Mouse (Mus musculus): ENCODE measurements around the gene Psmc1. TPM values are rescaled to one million over a fixed set of nuclear protein-coding genes. Genes with fewer than 3 reads are reported as not detected.

The Psmc1 gene
- polyA plus RNA-seq, 2 experiments, result 66.9 to 148 TPM

DNA sequence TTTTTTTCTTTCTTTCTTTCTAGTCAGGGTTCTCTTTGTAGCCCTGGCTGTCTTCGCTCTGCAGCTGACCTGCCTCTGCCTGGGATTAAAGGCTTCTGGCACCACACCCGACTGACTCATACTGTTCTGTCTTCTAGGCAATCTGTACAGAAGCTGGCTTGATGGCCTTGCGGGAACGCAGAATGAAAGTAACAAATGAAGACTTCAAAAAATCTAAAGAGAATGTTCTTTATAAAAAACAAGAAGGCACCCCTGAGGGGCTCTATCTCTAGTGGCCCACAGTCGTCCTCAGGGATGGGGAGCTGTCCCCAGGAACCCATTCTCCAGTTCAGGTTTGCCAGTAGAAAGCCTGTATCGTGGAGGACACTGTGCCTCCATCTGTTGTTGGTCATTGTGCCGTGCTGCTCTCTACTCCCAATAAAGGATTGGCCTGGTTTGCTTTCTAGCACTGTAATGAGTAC is 13.0 kb downstream of the Psmc1 start:
- DNase-seq (ENCODE audit: low read depth in 3 of 3, low spot score in 3 of 3), result no peak
- no peak for ATAC-seq (ENCODE audit: insufficient read depth)
- H3K36me3 ChIP-seq (replicated peaks; ENCODE audit: control insufficient read depth, insufficient read depth, low read depth), result peaks cover 75% of the 10 kb centered on the region

DNA sequence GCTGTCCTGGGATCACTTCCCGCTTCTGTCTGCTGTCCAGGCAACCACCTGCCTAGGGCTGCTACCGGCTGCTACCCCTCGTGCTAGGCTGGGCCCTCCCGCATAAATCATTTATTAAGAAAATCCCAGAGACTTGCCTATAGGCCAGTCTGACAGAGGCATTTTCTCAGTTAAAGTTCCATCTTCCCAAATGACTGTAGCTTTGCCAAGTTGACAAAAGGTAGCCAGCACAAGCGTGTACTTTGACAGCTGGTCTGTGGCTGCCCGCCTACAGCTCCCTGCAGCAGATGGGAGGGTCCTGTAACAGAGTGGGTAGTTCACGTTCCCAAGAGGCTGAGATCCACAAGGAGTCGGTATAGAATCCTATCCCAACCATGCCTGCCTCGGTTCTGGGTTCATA is 13.5 kb downstream of the Psmc1 start:
- no peak overlapping the region for H3K4me3 ChIP-seq (ENCODE audit: insufficient read depth in 1 of 2, low read depth in 2 of 2, low read length in 2 of 2)
- H3K4me1 ChIP-seq (replicated peaks; ENCODE audit: control insufficient read depth in 2 of 2, insufficient read depth in 2 of 2, low read length in 1 of 2), result no peaks in the 10 kb centered on the region
- no peaks in the 10 kb centered on the region for H3K27me3 ChIP-seq (ENCODE audit: control insufficient read depth, insufficient read depth, low read length)
- H3K27ac ChIP-seq, result no peak overlapping the region
- TF ChIP-seq EP300 (IDR thresholded peaks at IDR 0.05; ENCODE audit: low read depth) (no peak), CTCF (IDR thresholded peaks at IDR 0.05; ENCODE audit: low read depth) (no peak)
- peaks cover 69% of the 10 kb centered on the region for H3K36me3 ChIP-seq (replicated peaks; ENCODE audit: control insufficient read depth, insufficient read depth, low read depth)
- no peak overlapping the region for H3K4me2 ChIP-seq (ENCODE audit: low read depth)
- no peak for DNase-seq (ENCODE audit: low read depth in 3 of 3, low spot score in 3 of 3)
- ATAC-seq (ENCODE audit: insufficient read depth), result no peak
- 84% methylated on average over 9 of the region's 9 CpGs for WGBS (ENCODE audit: insufficient replicate concordance)
- no peaks in the 10 kb centered on the region for H3K9me3 ChIP-seq (ENCODE audit: control insufficient read depth, low read length)
- no peak overlapping the region for H3K9ac ChIP-seq (replicated peaks)

More for the DNA sequence above, 13.0 kb downstream of the Psmc1 start:
- Histone ChIP-seq H3K27ac (no peak overlapping the region), H3K9me3 (ENCODE audit: control insufficient read depth, low read length) (no peaks in the 10 kb centered on the region), H3K9ac (replicated peaks) (no peak overlapping the region), H3K4me3 (ENCODE audit: insufficient read depth in 1 of 2, low read depth in 2 of 2, low read length in 2 of 2) (no peak overlapping the region), H3K4me1 (replicated peaks; ENCODE audit: control insufficient read depth in 2 of 2, insufficient read depth in 2 of 2, low read length in 1 of 2) (no peaks in the 10 kb centered on the region), H3K27me3 (ENCODE audit: control insufficient read depth, insufficient read depth, low read length) (no peaks in the 10 kb centered on the region), H3K4me2 (ENCODE audit: low read depth) (no peak overlapping the region)
- 82% methylated on average over 7 of the region's 7 CpGs for WGBS (ENCODE audit: insufficient replicate concordance)
- TF ChIP-seq EP300 (IDR thresholded peaks at IDR 0.05; ENCODE audit: low read depth) (no peak), CTCF (IDR thresholded peaks at IDR 0.05; ENCODE audit: low read depth) (no peak)

DNA sequence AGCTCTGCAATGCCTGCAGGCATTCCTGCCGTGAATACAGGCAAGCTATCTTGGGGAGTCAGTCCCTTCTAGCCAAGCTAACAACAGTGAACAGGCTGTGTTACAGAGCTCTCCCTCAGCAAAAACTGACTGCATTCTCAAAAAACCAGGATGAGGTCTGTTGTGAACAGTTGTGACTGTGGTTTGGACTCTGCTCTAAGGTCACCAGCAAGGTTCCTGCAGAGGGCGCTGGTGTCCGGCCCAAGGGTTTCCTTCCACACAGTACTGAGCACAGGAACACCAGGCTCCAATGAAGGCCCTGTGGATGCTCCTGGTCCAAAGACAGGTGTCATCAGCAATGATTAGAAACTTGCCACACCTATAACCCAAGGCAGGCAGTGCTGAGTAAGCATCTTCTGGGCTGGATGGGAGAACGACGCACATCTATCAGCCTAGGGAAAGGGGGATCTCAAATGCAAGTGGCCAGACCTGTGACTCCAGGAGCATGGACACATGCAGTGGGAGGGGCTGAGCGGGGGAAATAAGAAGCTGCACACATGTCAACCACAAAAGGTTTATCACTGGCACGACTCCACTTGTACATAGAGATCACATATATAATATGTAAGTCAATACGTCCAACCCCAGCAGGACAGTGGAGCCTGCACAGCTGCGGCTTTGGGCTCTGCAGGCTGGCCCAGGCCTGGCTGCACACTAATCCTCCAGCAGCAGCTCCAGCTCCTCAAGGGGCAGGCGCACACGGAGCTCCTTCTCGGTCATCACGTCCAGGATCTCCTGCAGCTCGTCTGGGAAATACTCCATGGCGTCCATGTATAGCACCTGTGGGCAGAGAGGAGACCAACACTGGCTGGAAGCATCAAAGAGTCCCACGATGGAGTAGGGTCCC is 15.2 kb downstream of the Psmc1 start:
- ATAC-seq (ENCODE audit: insufficient read depth), result no peak
- 79% methylated on average over 16 of the region's 16 CpGs for WGBS (ENCODE audit: insufficient replicate concordance)

DNA sequence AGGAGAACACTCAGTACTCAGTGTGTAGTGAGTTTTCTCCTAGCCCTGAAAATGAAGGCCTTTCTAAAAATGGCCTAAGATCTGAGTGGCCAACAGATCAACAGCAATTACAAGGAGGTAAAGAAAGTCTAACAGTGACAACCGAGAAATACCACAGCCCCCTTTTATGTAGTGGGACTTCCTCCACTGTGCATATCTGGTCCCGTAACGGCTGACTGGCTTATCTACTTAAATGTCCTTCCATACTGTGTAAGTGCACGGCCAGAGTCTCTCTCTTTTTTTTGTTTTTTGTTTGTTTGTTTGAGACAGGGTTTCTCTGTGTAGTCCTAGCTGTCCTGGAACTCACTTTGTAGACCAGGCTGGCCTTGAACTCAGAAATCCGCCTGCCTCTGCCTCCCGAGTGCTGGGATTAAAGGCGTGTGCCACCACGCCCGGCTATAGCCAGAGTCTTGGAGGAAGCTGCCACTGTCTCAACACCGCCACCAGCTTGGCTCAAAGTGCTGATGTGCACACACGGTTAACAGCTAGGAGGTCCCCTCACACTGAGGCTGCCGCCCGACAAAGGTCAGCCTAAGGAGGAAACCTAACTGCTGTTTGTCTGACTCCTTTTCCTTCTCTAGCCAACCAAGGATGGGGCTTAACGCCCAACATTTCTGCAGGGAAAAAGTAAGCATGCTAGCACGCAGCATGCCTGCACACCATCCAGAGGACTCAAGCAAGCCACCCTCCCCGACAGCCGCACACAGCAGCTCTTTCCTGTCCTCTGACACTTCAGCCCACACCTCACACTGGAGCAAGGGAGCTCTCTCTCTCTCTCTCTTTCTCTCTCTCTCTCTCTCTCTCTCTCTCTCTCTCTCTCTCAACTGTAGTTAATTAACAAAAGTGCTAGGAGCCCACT is 17.3 kb downstream of the Psmc1 start:
- DNase-seq (ENCODE audit: low read depth in 3 of 3, low spot score in 3 of 3) (no peak), ATAC-seq (ENCODE audit: insufficient read depth) (no peak)
- no peak overlapping the region for H3K27ac ChIP-seq
- H3K9ac ChIP-seq (replicated peaks), result no peak overlapping the region
- H3K36me3 ChIP-seq (replicated peaks; ENCODE audit: control insufficient read depth, insufficient read depth, low read depth), result peaks cover 37% of the 10 kb centered on the region
- H3K4me1 ChIP-seq (replicated peaks; ENCODE audit: control insufficient read depth in 2 of 2, insufficient read depth in 2 of 2, low read length in 1 of 2), result no peaks in the 10 kb centered on the region
- H3K4me2 ChIP-seq (ENCODE audit: low read depth), result no peak overlapping the region
- H3K27me3 ChIP-seq (ENCODE audit: control insufficient read depth, insufficient read depth, low read length), result no peaks in the 10 kb centered on the region
- H3K4me3 ChIP-seq (ENCODE audit: insufficient read depth in 1 of 2, low read depth in 2 of 2, low read length in 2 of 2), result no peak overlapping the region
- 43% methylated on average over 17 of the region's 17 CpGs for WGBS (ENCODE audit: insufficient replicate concordance)
- TF ChIP-seq EP300 (IDR thresholded peaks at IDR 0.05; ENCODE audit: low read depth) (no peak), CTCF (IDR thresholded peaks at IDR 0.05; ENCODE audit: low read depth) (no peak)
- no peaks in the 10 kb centered on the region for H3K9me3 ChIP-seq (ENCODE audit: control insufficient read depth, low read length)

More for the DNA sequence above, 15.2 kb downstream of the Psmc1 start:
- H3K4me2 ChIP-seq (ENCODE audit: low read depth), result no peak overlapping the region
- H3K9ac ChIP-seq (replicated peaks), result no peak overlapping the region
- H3K4me1 ChIP-seq (replicated peaks; ENCODE audit: control insufficient read depth in 2 of 2, insufficient read depth in 2 of 2, low read length in 1 of 2), result no peaks in the 10 kb centered on the region
- H3K4me3 ChIP-seq (ENCODE audit: insufficient read depth in 1 of 2, low read depth in 2 of 2, low read length in 2 of 2), result no peak overlapping the region
- no peaks in the 10 kb centered on the region for H3K27me3 ChIP-seq (ENCODE audit: control insufficient read depth, insufficient read depth, low read length)
- H3K36me3 ChIP-seq (replicated peaks; ENCODE audit: control insufficient read depth, insufficient read depth, low read depth), result peaks cover 52% of the 10 kb centered on the region
- TF ChIP-seq CTCF (IDR thresholded peaks at IDR 0.05; ENCODE audit: low read depth) (peak; percentile 54), EP300 (IDR thresholded peaks at IDR 0.05; ENCODE audit: low read depth) (no peak)
- DNase-seq (ENCODE audit: low read depth in 3 of 3, low spot score in 3 of 3), result no peak
- no peak overlapping the region for H3K27ac ChIP-seq
- H3K9me3 ChIP-seq (ENCODE audit: control insufficient read depth, low read length), result no peaks in the 10 kb centered on the region
